Mouse (Mus musculus) embryo, embryonic 9.5 days (tissue): ENCODE measurements at regions not wholly inside any gene's neighbourhood (a gene's known extent, or its start where the extent isn't known, plus 50 kb on each side); places are given as distances from the start of the nearest gene placed in this dataset.
A peak's percentile ranks its signal among the peaks of the same experiment; 100 is the strongest.

Experiments used
- DNase-seq: peaks from one replicate; pipeline ENCODE4 v3.0.0-alpha.2; 2017; ENCODE audit errors: extremely low spot score

DNA sequence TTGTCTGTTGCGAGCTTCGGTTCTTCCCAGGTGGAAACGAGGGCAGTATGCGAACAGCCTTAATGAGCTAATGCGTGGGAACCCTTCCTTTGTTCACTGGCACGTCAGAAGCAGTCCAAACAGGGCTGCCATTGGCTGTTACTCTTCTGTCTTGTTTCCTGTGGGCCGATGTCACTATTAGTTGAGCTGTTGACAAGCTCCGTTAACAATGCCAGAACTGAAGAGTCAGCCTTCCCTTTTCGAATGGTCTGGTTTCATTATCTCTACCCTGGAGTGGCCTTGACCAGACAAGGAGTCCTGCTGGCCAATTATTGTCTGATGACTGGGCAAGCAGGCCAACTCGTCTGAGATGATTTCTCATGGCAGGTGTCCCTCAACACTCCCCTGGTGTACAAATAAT is 230.1 kb downstream of the Gm11011 start:
- DNase-seq: no peak

DNA sequence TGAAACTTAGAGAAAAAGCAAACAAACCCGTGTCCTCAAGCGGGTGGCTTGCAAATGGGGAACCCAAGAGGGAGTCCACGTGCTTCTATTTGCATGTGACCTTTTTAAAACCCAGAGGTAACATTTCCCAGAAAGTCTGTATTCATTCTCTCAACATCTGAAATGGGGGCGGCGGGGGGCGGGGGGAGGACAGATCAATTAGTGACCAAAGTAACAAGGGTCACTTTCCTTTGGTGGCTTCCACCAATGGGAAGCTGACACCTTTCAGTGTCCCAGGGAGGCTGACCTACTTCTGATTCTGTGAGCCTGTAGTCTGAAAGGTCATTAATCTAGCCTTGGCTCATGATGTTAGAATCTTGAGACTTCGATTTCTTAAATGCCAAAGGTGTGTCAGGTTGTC is 236.0 kb downstream of the Gm11011 start:
- no peak for DNase-seq

DNA sequence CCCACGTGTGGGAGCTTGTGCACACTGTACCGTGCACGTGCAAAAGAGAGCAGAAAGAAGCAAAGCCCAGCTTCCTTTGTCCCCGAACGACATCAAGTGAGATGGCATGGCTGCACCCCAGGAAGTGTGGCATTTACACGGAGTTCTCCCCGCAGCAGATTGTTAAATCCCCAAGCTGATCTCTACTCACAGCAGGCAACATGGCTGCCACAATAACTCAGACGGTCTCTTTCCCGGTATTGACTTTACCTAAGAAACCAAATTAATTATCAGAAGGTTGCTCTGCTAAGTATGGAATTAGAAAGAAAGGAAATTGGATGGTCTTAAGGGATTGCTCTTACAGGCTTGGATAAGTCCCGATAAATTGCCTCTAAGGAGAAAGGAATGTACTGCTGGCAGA is 241.4 kb downstream of the Gm11011 start:
- DNase-seq: no peak

DNA sequence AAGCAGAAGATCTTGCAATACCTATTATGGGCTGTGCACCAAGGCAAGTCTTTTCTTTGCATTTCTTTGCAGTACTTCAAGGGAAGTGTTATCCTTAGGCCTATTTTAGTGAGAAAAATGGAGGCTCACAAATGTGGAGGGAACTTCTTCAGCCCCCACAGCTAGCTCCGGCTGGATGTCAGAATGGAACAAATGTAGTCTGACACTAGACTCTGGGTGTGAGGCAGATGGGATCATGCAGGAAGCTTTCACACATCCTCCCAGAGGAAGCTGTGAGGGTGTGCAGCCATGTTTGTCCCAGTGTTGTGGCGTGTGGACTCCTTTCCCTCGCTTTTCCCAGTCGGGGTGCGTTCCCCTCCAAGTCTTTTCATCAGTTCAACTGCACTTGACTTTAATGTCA is 268.0 kb downstream of the Gm11011 start:
- no peak for DNase-seq

DNA sequence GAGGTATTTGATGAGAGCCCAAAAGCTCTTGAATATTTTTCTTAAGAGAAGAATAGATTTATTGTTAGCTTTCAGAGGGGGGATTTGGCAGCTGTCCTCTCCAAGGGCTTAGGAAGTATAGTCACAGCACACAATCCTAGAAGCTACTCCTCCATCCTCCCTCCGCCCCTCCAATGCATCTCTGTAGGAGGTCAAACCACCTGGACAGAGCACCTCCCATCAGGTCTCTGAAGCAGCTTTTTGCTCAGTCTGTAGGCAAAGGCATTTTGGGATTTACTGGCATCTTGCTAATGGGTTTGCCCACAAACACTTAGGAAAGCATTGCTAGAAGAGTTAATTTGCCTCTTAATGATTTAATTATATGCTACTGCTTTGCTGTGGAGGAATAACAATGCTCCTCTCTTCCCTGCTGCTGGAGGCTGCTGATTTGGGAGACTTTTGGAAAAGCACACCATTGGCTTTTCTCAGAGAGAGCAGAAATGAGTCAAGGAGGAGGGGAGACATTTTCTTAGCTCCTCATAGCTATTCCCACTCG is 273.1 kb downstream of the Gm11011 start:
- no peak for DNase-seq

DNA sequence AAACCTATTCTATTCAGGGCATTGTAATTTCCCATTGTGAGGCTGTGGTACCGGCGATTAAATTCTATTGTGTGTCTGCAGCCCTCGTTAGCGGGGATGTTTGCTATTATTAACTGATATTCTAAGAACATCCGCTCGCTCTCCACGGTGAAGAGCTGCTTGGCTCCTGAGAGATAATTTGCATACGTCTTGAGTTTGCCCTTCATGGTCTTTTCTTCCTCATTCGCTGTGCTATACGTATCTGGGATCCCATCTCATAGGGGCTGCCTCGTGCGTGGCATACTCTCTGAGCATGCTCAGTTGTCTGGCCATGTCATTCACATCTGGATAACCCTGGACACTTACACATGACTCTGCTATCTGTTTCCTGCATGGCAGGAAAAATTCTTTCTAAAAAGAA is 275.7 kb downstream of the Gm11011 start:
- no peak for DNase-seq

DNA sequence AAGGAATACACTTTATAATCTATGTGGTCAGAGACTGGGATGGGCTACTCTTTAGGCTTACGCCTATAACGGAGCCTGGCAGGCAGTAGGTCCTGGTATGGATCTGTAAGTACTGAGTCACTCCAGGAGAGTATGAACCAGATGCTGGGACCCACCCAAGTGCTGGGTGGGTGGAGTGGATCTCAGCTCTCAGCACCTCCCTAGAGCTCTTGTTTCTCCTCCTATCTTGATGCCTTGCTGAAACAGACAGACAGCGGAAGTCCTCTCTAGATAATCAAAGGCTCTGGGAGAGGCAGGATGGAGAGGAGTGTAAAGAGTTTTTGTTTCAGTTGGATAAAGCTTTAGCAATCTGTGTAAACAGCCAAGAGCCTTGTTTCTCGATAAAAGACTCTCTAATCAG is 276.2 kb downstream of the Gm11011 start:
- no peak for DNase-seq

DNA sequence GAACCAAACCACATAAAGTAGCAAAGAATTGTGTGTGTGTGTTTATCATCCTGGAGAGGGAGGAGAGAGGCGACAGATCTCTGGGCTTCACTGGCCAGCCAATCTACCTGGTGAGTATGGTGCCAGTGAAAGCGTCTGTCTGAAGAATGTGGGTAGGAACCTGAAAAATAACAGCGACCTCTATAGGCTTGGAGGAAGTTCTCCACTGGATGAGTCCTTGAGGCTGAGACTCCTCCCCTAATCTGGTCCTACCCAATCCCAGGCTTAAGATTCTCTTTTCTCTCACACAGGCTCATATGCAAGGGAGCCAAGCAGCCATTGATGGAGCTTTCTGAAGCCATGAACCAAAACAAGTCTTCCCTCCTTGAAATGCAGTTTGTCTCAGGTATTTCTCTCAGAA is 283.2 kb downstream of the Gm11011 start:
- no peak for DNase-seq

DNA sequence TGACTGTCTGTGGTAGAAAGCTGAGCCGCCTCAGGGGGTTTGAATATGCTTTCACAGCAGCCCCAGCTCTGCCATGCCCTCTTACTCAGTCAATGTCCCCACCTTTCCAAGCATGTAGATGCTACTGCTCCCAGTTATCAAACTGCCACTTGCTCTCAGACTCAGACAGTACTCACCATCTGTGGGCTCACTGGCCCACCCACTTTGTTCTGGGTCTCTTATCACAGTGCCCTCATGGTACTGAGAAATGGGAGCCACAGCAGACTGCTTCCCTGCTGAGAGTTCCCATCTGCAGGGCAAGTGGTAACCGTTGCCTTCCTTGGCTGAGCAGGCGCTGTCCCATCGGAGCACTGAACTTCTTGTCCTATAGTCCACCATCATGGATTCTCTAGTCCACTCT is 286.6 kb downstream of the Gm11011 start:
- no peak for DNase-seq

DNA sequence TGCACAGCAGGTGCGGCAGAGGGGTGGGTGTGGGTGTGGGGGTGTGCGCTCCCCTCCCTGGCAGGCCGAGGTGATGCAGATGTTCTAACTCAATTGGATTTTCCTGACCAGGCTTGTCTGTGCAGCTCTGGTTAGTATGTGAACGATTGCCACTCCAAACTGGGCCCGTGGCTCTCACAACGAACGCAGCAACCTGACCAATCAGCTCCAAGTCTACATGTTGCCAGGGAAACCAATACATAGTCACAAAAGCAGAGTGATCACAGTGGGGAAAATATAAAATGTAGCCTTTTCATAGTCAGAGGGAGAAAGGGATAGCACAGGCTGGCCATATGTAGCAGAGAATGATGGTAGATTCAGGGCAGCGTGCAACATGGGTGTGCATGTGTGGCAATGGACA is 287.1 kb downstream of the Gm11011 start:
- DNase-seq: no peak

DNA sequence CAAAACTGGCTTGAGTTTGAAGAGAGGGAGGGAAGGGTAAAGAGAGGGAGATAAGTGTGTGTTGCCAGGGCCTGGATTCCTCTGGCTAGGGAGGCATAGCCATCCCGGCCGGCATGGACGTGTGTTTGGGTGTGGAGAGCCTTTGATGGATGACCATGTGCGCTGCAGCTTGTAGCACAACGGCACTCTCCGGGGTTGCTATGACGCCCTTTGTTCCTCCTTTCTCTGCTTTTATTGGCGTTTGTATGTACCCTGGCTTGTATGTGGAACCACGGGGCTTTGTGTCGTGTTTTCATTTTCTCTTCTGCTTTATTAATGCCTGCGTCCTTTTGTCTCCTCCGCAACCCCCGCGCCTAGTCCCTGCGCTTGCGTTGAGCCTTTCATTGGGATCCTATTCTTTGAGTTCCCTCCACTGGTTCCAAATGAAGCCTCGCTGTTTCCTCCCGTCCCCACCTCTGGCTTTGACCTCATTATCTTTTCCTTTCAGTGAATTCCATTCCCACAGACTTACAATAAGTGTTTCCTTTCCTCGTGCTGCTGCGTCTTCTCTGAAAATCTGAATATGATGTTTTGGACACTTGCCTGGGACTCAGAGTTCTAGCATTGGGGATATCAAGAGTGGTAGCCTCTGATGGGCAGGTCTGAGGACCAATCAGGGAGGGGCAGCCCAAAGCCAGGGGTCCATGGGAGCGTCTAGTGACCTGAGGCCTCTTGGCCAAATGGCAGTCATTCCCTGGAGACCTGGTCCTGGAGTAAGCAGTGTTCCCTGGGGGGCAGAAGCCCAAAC is 289.5 kb downstream of the Gm11011 start:
- peak; percentile 65 for DNase-seq

DNA sequence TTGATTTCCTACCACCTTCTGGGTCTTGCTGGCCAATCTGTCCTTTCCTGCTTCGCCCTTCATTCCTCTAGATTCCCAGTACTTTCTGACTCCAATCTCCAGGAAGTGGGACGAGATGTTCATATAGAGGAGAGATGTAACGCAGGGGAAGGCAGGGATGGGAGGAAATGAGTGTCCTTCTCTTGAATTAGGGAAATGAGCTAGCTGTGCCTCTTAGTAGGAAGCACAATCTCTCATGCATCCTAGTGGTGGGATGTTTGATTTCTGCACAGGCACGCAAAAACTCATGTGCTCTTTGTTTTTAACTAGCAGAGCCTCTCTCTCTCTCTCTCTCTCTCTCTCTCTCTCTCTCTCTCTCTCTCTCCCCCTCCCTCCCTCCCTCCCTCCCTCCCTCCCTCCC is 290.3 kb downstream of the Gm11011 start:
- DNase-seq: peak; percentile 6

DNA sequence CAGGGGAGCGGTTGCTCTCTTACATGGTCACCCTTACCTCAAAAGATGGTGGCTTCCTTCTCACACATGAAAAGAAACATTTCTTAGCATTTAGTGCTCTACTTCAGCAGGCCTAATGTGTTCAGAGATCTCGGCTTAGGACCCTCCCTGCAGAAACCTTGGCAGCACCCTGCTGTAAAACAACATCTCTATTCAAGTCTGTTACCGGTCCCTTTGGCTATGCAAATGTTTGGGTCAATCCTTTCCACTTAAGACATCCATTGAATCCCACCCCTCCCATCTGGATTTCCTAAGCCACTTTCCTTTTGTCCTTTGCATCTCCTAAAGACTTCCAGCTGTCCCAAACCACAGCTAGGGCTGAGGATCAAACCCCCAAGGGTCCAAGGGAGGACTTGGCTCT is 294.2 kb downstream of the Gm11011 start:
- DNase-seq: no peak

DNA sequence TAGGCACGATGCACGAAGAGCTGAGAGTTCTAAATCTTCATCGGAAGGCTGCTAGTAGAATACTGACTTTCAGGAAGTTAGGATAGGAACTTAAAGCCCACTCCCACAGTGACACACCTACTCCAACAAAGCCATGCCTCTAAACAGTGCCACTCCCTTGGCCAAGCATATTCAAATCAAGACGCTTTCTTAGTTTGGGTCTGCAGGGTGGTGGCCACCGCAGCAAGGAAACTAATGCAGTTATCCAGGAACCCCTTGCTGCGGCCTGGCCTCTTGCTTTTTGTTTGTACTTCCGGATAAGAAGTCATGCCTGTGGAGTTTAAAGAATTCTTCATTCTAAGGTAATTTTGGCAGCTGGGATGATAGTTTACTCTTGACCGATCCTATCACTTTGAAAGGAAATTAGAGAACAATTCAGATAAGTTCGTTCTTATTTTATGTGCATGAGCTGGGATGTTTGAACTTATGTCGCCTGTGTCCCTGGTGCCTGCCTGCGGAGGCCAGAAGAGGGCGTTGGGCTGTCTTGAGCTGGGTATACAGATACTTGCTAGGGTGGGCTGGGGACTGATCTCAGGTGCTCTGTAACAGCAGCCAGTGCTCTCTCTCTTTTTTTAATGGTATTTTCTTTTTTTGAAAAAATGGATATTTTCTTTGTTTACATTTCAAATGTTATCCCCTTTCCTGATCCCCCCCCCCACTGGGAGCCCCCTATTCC is 298.5 kb downstream of the Gm11011 start:
- DNase-seq: no peak

DNA sequence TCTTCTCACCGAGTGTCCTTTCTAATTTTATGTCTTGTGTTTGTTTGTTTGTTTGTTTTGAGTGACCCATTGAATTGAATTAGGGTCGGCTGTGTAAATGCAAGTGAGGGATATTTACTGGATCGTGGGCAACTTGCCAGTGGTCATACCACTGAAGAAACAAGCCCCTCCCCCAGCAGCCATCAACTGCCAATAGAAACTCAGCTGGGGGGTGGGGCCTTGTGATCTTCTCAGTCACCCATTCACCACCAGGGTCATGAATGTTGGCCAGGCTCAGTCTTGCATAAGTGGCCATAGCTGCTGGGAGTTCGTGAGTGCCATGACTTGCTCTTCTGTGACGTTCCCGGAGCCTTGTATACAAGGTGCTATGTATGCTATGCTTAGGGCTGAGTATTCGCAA is 300.8 kb downstream of the Gm11011 start:
- no peak for DNase-seq

DNA sequence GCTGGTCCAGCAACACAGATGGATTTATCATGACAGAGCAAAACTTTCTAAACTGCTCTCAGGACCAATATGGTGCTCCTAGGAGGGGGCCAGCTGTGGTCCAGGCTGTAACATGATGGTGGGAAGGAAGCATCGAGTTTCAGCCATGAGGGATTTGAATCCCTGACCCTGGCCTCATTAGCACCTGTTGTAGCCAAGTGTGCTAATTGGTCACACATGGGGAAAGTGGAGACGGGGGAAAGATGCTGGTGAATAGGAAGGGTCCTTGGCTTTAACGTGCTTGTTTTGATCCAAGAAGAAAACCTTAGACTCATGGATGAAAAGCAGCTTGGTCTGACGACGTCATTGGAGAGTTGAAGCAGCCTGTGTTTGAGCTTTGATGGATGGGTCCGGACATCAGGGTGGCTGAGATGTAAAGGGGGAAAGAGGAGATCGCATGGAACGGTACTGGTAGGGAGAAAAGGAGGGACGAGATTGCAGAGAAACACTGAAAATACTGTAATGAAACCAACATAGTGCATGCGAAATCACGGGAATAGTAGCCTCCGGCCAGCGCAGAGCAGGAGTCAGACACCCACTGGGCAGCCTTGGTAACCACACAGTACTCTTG is 304.9 kb downstream of the Gm11011 start:
- DNase-seq: peak; percentile 14

DNA sequence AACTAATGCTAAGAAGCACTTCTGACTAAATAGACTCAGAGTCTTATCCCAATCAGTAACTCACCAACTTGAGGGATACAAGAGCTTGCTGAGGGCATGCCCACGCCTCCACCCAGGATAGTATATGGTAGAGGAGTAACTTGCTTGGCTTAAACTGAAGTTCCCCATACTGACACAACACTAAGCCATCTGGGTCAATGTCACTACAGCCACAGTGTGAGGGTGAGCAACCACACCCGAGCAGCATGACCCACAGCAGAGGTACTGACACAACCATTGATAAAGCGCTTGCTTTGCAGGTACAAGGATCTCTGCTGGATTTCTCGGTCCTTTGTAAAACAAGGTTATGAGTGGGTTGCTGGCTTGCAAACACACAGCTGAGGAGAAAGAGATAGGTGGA is 312.2 kb downstream of the Gm11011 start:
- no peak for DNase-seq

DNA sequence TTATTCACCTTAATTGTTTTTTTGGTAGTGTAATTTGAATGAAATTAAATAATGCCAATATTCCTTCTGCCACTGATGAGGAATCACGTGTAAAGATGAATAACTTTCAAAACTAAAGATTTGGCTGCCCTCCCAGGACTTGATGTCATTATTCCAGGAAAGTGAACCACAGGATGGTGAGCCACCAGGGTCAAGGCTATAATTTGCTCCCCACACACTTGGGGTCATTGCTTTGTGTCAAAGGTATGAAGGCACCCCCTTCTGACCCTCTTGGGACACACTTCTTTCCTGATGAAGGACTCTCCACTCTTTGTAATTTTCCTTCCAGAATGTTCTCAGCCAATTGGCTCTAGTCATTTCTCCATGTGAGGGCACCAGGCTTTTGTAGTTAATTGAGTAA is 313.4 kb downstream of the Gm11011 start:
- DNase-seq: no peak

DNA sequence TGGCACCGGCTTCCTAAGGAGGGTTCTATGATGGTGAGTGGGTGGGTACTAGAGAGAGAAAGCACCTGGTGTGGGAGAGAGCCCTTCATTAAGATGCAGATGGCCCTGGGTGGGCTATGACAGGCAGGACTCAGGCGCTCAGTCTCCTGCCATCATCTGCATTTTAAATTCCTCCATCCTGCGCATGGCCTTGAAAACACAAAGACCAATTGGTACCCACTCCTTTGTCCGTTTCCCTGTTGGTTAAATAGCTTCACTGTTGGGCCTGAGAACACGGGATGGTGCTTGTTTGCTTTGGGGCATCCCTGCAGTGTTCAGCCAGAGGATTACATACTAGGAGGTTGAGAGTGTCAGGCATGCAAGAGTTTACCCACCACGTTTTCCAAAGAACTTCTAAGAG is 314.9 kb downstream of the Gm11011 start:
- no peak for DNase-seq

DNA sequence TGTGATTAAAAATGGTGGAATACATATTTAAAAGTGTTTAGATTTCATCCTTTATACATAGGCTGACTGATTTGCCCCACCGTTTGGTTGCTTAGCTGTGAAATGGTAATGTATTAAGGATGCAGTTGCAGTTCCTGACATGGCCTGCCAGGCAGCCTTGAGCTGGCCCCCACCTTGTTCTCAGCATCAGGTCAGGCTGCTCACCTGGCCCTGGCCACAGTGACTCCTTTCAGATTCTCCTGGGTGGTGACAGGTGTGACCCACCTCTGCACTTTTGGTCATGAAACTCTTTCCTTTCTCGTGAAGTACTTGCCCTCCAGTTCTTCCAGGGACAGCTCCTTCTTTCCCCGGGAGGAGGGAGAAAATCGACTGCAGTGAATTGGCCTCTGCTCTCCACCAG is 315.5 kb downstream of the Gm11011 start:
- DNase-seq: no peak

DNA sequence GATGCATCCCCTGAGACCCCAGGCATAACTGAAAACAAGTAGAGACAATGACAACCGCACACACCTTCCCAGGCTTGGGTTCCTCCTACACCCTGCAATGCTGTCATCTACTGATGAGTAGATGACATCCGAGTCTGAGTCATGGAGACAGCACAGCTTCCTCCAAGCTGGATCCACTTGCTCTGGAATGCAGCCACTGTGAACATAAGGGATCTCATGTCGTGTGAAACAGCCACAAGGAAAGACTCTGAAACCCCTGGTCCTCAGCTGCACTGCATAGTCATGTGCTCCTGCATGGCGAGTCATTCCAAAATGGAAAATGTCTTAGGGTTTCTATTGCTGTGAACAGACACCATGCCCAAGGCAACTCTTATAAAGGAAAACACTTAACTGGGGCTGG is 305.2 kb upstream of the Zfp64 start:
- no peak for DNase-seq

DNA sequence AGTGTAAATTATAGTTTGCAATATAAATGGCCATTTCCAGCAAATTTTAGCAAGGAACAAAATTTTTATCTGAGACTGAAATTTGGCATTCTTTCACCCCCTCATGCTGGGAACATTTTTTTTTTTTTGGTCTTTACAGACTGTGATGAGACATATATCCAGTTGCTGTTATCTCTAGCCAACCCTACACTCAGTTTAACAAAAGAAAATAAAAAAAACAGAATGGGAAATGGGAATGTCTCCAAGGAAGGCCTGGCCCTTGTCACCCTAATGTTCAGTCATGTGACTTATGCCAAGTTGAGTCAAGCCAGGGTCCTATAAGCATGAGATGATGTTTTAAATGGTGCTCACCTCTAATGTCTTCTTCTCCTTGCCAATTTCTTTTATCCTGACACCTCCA is 289.2 kb upstream of the Zfp64 start:
- DNase-seq: no peak

DNA sequence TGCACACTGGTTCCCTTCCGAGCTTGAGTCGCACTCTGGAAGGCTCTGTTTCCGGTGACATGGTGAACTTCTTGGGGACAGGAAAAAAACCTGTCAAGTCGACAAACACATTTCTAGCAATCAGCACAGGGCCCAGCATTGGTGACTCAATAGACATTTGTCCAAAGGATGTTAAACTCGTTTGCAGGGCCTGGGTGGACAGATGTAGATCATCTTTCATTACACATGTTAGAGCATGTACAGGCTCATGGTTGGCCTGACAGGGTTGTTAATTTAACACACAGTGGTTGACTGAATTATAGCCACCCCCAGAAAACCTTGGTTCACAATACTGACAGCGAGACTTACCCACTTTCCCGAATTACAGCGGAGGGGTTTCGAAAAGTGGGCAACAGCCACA is 288.6 kb upstream of the Zfp64 start:
- DNase-seq: no peak
